Mouse (Mus musculus): ENCODE results near the gene Cfdp1.

- TF ChIP-seq GATA1 (IDR thresholded peaks at IDR 0.05; ENCODE audit: low read length) (no peak), TAL1 (IDR thresholded peaks at IDR 0.05; ENCODE audit: low read length) (no peak)
These were observed 34.1 kb upstream of the Cfdp1 start for GRCm38 (mm10) chr8:111888091-111888650.
